ENCODE assay signal across 9 mouse cellular contexts in genomic region chr19:46670691-46671090, GRCm38 (mm10). TPM values are rescaled to one million over a fixed set of nuclear protein-coding genes. Genes with fewer than 3 reads are reported as not detected.
DNase-seq lines count a peak whose midpoint lies in the region; ATAC-seq and TF ChIP-seq lines count a peak whose summit lies in the region.
"Had no signal": no experiment of that assay in that cellular context is flagged by ENCODE, and none has a peak within 500 bp of the region (broad histone marks: within the 10 kb centered on the region; RNA-seq: fewer than 3 reads in every experiment).

No protein-coding gene starts in this region.

- 30% methylated on average over 13 of the region's 13 CpGs for WGBS in intestine, postnatal 0 days
- 26% methylated on average over 13 of the region's 13 CpGs for WGBS in lung, adult 2 months

- TF ChIP-seq POLR2A in lung, adult 2 months (IDR thresholded peaks at IDR 0.05; ENCODE audit: borderline replicate concordance, extremely low read depth, low read depth, low read length), result no peak

- no peak overlapping the region for H3K4me2 ChIP-seq in intestine, postnatal 0 days (replicated peaks; ENCODE audit: low read depth)
- H3K4me2 ChIP-seq: stomach, embryonic 15.5 days had no signal

- no peaks in the 10 kb centered on the region; the same call in 1 of the 2 replicates for H3K27me3 ChIP-seq in intestine, postnatal 0 days (replicated peaks; ENCODE audit: control insufficient read depth, insufficient read depth, low read length)

- TF ChIP-seq CTCF in intestine, postnatal 0 days (IDR thresholded peaks at IDR 0.05; ENCODE audit: low read depth), result peak; percentile 94
- peak; percentile 91 for TF ChIP-seq CTCF in lung, adult 2 months (IDR thresholded peaks at IDR 0.05; ENCODE audit: insufficient read depth, low read length)

- H3K4me3 ChIP-seq in intestine, postnatal 0 days (ENCODE audit: low read depth, low read length), result no peak overlapping the region
- no peak overlapping the region for H3K4me3 ChIP-seq in lung, adult 2 months (replicated peaks; ENCODE audit: extremely low read depth, low read depth, low read length)
- H3K4me3 ChIP-seq: stomach, embryonic 15.5 days had no signal

- H3K36me3 ChIP-seq in intestine, postnatal 0 days (ENCODE audit: control insufficient read depth, insufficient read depth), result no peaks in the 10 kb centered on the region
- H3K36me3 ChIP-seq: stomach, embryonic 15.5 days had no signal

- H3K9ac ChIP-seq in intestine, postnatal 0 days (ENCODE audit: low read depth, low read length), result no peak overlapping the region
- H3K9ac ChIP-seq: stomach, embryonic 15.5 days had no signal

- intact Hi-C loops in gastrocnemius, postnatal 36 days (cut with DNase I), result loop anchor here (5.0 kb wide), 2 partner anchors 87 to 197 kb away; no protein-coding TSS in a partner anchor

- H3K27ac ChIP-seq in intestine, postnatal 0 days (ENCODE audit: low read depth, low read length), result no peak overlapping the region
- H3K27ac ChIP-seq: stomach, embryonic 15.5 days had no signal

- peak; percentile 59 for DNase-seq in urinary bladder, postnatal 14 days (ENCODE audit: low spot score)
- DNase-seq in urinary bladder, postnatal 10 days (ENCODE audit: low spot score), result no peak
- DNase-seq in cerebellum, postnatal 10 days, result peak; percentile 82 to 85
- peak; percentile 49 to 51 for DNase-seq in gastrocnemius, postnatal 36 days
- peak; percentile 51 for DNase-seq in lung, adult 2 months
- DNase-seq in thymus, postnatal 4 days, result peak; percentile 82

- H3K4me1 ChIP-seq in intestine, postnatal 0 days (replicated peaks; ENCODE audit: control insufficient read depth, insufficient read depth, low read length), result 0 out of 2 replicates have a peak, but pooled peaks cover 2% of the 10 kb centered on the region
- no peaks in the 10 kb centered on the region for H3K4me1 ChIP-seq in lung, adult 2 months (ENCODE audit: control insufficient read depth, insufficient read depth, low read length)
- H3K4me1 ChIP-seq: stomach, embryonic 15.5 days had no signal

- no peaks in the 10 kb centered on the region for H3K9me3 ChIP-seq in intestine, postnatal 0 days (ENCODE audit: control insufficient read depth)
- H3K9me3 ChIP-seq: stomach, embryonic 15.5 days had no signal

- ATAC-seq in intestine, postnatal 0 days, result peak; percentile 61
- ATAC-seq in neutrophil, adult 5-6 weeks (ENCODE audit: extremely low read depth, insufficient number of reproducible peaks, low FRiP score, poor library complexity, severe bottlenecking), result peak; percentile 68; the same call in 1 of the 2 replicates

RNA-seq across cellular contexts. Expression of gene Cyp17a1, which starts 2.3 kb away (rescaled TPM):
- total RNA-seq in gastrocnemius, postnatal 36 days (2021), result not detected
- polyA plus RNA-seq in intestine, postnatal 0 days (2015; fragmentation: Nextera tagmentation; extraction: Ambion mirVana), result not detected in 2 replicates
- 0.06 TPM in 1 of 2 replicates, not detected in the other for polyA plus RNA-seq in lung, adult 2 months (2012; rRNA removed)
- total RNA-seq in neutrophil, adult 5-6 weeks (2017), result 0.23 TPM in 1 of 2 replicates, not detected in the other
- polyA plus RNA-seq: stomach, embryonic 15.5 days had no signal

RNA-seq across cellular contexts. Expression of gene Borcs7, which starts 19.0 kb away (rescaled TPM):
- 10 to 100 TPM; 11.9 to 12.9 TPM for total RNA-seq in gastrocnemius, postnatal 36 days (2021)
- polyA plus RNA-seq in intestine, postnatal 0 days (2015; fragmentation: Nextera tagmentation; extraction: Ambion mirVana), result 13.5 and 14.4 TPM in 2 replicates
- polyA plus RNA-seq in lung, adult 2 months (2012; rRNA removed), result 2.4 and 5.0 TPM in 2 replicates
- total RNA-seq in neutrophil, adult 5-6 weeks (2017), result 3.8 and 4.3 TPM in 2 replicates

RNA-seq across cellular contexts. Expression of gene As3mt, which starts 36.6 kb away (rescaled TPM):
- 10 to 100 TPM; 79.6 to 84.9 TPM for total RNA-seq in gastrocnemius, postnatal 36 days (2021)
- 46.4 and 49.0 TPM in 2 replicates for polyA plus RNA-seq in intestine, postnatal 0 days (2015; fragmentation: Nextera tagmentation; extraction: Ambion mirVana)
- polyA plus RNA-seq in lung, adult 2 months (2012; rRNA removed), result 8.0 and 14.9 TPM in 2 replicates
- 13.4 and 18.4 TPM in 2 replicates for total RNA-seq in neutrophil, adult 5-6 weeks (2017)
